Mouse (Mus musculus) testis, adult 2 months (tissue): ENCODE results near the gene Zfyve28.

Experiments
- CTCF ChIP-seq: fragments of 200-500 bp; IDR thresholded peaks from 2 replicates; pipeline ENCODE4 v1.5.1; 2012; ENCODE audit warnings: low read depth, mild to moderate bottlenecking, inconsistent platforms, low read length, moderate library complexity; ENCODE audit not compliant: control insufficient read depth, insufficient read depth, insufficient replicate concordance
- POLR2A ChIP-seq: fragments of 200-500 bp; IDR thresholded peaks from 2 replicates; pipeline ENCODE4 v1.6.1; 2012; ENCODE audit warnings: low read depth, mild to moderate bottlenecking, inconsistent platforms, low read length, moderate library complexity; ENCODE audit not compliant: control insufficient read depth

DNA sequence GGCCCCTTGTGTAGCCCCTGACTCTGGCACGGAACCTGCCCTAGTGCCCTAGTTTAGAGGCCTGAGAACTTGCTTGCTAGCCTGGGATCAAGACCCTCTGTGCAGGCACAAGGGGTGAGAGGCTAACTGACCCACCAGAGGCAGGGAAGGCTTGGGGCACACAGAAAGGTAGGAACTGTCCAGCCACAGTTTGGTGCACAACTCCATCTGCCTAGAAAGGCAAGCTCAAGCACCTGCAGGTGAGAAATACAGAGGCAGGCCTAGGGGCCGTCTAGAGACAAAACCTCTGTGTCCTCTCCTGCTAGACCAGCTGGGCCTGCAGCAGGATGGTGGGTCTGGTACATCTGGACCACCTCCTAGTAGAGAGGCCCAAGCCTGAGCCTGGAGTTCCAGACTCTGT is 114.2 kb downstream of the Zfyve28 start:
- TF ChIP-seq POLR2A (no peak), CTCF (no peak)
